Mouse (Mus musculus): ENCODE data around the gene Ano6.
A peak's percentile ranks its signal among the peaks of the same experiment; 100 is the strongest.

Gene Ano6

GRCm38 (mm10) chr15:95768703-95769102, 21.9 kb upstream of the Ano6 start:
- no peak for DNase-seq (ENCODE audit: low spot score in 2 of 2)

- no peak for DNase-seq (ENCODE audit: low spot score in 2 of 2)
Observed at GRCm38 (mm10) chr15:95769576-95769975, 21.1 kb upstream of the Ano6 start.

- DNase-seq (ENCODE audit: low spot score in 2 of 2): no peak
Observed at GRCm38 (mm10) chr15:95770307-95770706, 20.3 kb upstream of the Ano6 start.

- DNase-seq (ENCODE audit: low spot score in 2 of 2): no peak
Observed at GRCm38 (mm10) chr15:95772374-95772773, 18.3 kb upstream of the Ano6 start.

GRCm38 (mm10) chr15:95772861-95773836, 17.5 kb upstream of the Ano6 start:
- DNase-seq (ENCODE audit: low spot score in 2 of 2): peak; percentile 52 to 75

- DNase-seq (ENCODE audit: low spot score in 2 of 2): no peak
Observed at GRCm38 (mm10) chr15:95774197-95774596, 16.4 kb upstream of the Ano6 start.

- DNase-seq (ENCODE audit: low spot score in 2 of 2): no peak
Observed at GRCm38 (mm10) chr15:95774674-95775414, 15.8 kb upstream of the Ano6 start.

- DNase-seq (ENCODE audit: low spot score in 2 of 2): no peak
Observed at GRCm38 (mm10) chr15:95777743-95778142, 12.9 kb upstream of the Ano6 start.

- DNase-seq (ENCODE audit: low spot score in 2 of 2): no peak
Observed at GRCm38 (mm10) chr15:95778710-95779109, 11.9 kb upstream of the Ano6 start.

- no peak for DNase-seq (ENCODE audit: low spot score in 2 of 2)
Observed at GRCm38 (mm10) chr15:95786624-95787023, 4.0 kb upstream of the Ano6 start.

- DNase-seq (ENCODE audit: low spot score in 2 of 2): peak in 1 of 2 experiments; percentile 30
Observed at GRCm38 (mm10) chr15:95787578-95787977, 3.1 kb upstream of the Ano6 start.

- DNase-seq (ENCODE audit: low spot score in 2 of 2): no peak
Observed at GRCm38 (mm10) chr15:95789562-95790528, 798 bp upstream of the Ano6 start.

GRCm38 (mm10) chr15:95791141-95791791, 623 bp downstream of the Ano6 start:
- no peak for DNase-seq (ENCODE audit: low spot score in 2 of 2)

GRCm38 (mm10) chr15:95791855-95792254, 1.2 kb downstream of the Ano6 start:
- DNase-seq (ENCODE audit: low spot score in 2 of 2): no peak

GRCm38 (mm10) chr15:95792261-95793260, 1.9 kb downstream of the Ano6 start:
- peak in 1 of 2 experiments; percentile 38 for DNase-seq (ENCODE audit: low spot score in 2 of 2)

- DNase-seq (ENCODE audit: low spot score in 2 of 2): no peak
Observed at GRCm38 (mm10) chr15:95793748-95794491, 3.3 kb downstream of the Ano6 start.

- DNase-seq (ENCODE audit: low spot score in 2 of 2): peak in 1 of 2 experiments; percentile 21
Observed at GRCm38 (mm10) chr15:95794611-95795565, 4.2 kb downstream of the Ano6 start.

GRCm38 (mm10) chr15:95796062-95796461, 5.4 kb downstream of the Ano6 start:
- no peak for DNase-seq (ENCODE audit: low spot score in 2 of 2)
